9 mouse cellular contexts compared by ENCODE assay signal in the genomic region with DNA sequence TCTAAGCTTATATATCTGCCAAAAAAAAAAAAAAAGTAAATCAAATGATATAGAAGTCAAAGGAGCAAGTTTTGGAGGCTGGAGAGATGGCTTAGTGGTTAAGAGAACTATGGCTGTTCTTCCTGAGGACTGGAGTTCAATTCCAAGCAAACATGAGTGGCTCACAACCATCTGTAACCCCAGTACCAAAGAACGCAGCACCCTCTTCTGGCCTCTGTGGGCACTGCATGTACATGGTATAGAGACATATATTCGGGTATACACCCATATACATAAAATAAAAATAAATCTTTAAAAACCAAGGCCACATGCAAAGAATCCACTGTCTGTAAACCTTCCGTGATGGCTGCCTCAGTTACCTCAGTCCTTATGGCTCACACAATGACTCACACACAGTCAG. TPM values are rescaled to one million over a fixed set of nuclear protein-coding genes. Genes with fewer than 3 reads are reported as not detected.
DNase-seq lines count a peak whose midpoint lies in the region; ATAC-seq and TF ChIP-seq lines count a peak whose summit lies in the region.
"Had no signal": no experiment of that assay in that cellular context is flagged by ENCODE, and none has a peak within 500 bp of the region (broad histone marks: within the 10 kb centered on the region; RNA-seq: fewer than 3 reads in every experiment).

No protein-coding gene starts in this region.

- TF ChIP-seq EP300 in stomach, postnatal 0 days (optimal IDR thresholded peaks at IDR 0.05), result no peak

- peaks cover 38% of the 10 kb centered on the region for H3K36me3 ChIP-seq in stomach, postnatal 0 days (ENCODE audit: control insufficient read depth, insufficient read depth, low read length)
- peaks cover 32% of the 10 kb centered on the region for H3K36me3 ChIP-seq in forebrain, embryonic 16.5 days (ENCODE audit: control insufficient read depth, insufficient read depth)

- H3K9me3 ChIP-seq in stomach, postnatal 0 days (ENCODE audit: control insufficient read depth, low read length), result no peaks in the 10 kb centered on the region
- no peaks in the 10 kb centered on the region for H3K9me3 ChIP-seq in forebrain, embryonic 16.5 days (ENCODE audit: control insufficient read depth, low read length)

- no peak overlapping the region for H3K9ac ChIP-seq in stomach, postnatal 0 days (ENCODE audit: low read length)
- no peak overlapping the region for H3K9ac ChIP-seq in forebrain, embryonic 16.5 days (replicated peaks; ENCODE audit: low read depth, low read length)

- no peak for TF ChIP-seq POLR2A in brain, embryonic 14.5 days (IDR thresholded peaks at IDR 0.05; ENCODE audit: borderline replicate concordance, extremely low read depth, insufficient read depth, insufficient read length, poor library complexity, severe bottlenecking)

- no peaks in the 10 kb centered on the region for H3K27me3 ChIP-seq in stomach, postnatal 0 days (ENCODE audit: control insufficient read depth, insufficient read depth, low read length)
- no peaks in the 10 kb centered on the region for H3K27me3 ChIP-seq in forebrain, embryonic 16.5 days (replicated peaks; ENCODE audit: control insufficient read depth, insufficient read depth, low read length)

- no peaks in the 10 kb centered on the region for H3K4me1 ChIP-seq in stomach, postnatal 0 days (replicated peaks; ENCODE audit: control insufficient read depth, insufficient read depth)
- no peaks in the 10 kb centered on the region for H3K4me1 ChIP-seq in forebrain, embryonic 16.5 days (replicated peaks; ENCODE audit: control insufficient read depth, insufficient read depth, low read length)

- no peak overlapping the region for H3K27ac ChIP-seq in gastrocnemius, adult 2 months
- no peak overlapping the region for H3K27ac ChIP-seq in stomach, postnatal 0 days (replicated peaks)
- H3K27ac ChIP-seq in forebrain, embryonic 16.5 days (ENCODE audit: low read length), result no peak overlapping the region
- H3K27ac ChIP-seq: macrophage had no signal

- 91% methylated on average over 3 of the region's 3 CpGs for WGBS in stomach, postnatal 0 days
- 91% methylated on average over 3 of the region's 3 CpGs for WGBS in forebrain, embryonic 16.5 days

- TF ChIP-seq CTCF in gastrocnemius, adult 2 months (IDR thresholded peaks at IDR 0.05), result peak; percentile 65
- TF ChIP-seq CTCF in brain, embryonic 14.5 days (IDR thresholded peaks at IDR 0.05; ENCODE audit: borderline replicate concordance, extremely low read depth, insufficient read depth, insufficient read length), result peak; percentile 28; the same call in 1 of the 2 replicates
- peak; percentile 55 for TF ChIP-seq CTCF in stomach, postnatal 0 days (IDR thresholded peaks at IDR 0.05; ENCODE audit: low read depth)

- intact Hi-C loops in gastrocnemius, adult 2 months (cut with DNase I), result no loop called here

- no peak overlapping the region for H3K4me2 ChIP-seq in stomach, postnatal 0 days (replicated peaks; ENCODE audit: low read depth)
- H3K4me2 ChIP-seq in forebrain, embryonic 16.5 days (ENCODE audit: low read length), result no peak overlapping the region

- ATAC-seq in stomach, postnatal 0 days (ENCODE audit: low FRiP score, low TSS enrichment), result no peak
- ATAC-seq in forebrain, embryonic 16.5 days, result no peak

- no peak for DNase-seq in gastrocnemius, adult 2 months
- no peak for DNase-seq in gastrocnemius, postnatal 25 days
- DNase-seq in right cerebral cortex, postnatal 14 days, result peak; percentile 49
- no peak for DNase-seq in right cerebral cortex, adult 18-20 months
- no peak for DNase-seq in brain, embryonic 14.5 days (ENCODE audit: low read depth)
- no peak for DNase-seq in stomach, postnatal 0 days (ENCODE audit: low spot score)
- no peak for DNase-seq in layer of hippocampus, adult 9-11 months

- no peak overlapping the region for H3K4me3 ChIP-seq in gastrocnemius, adult 2 months
- no peak overlapping the region for H3K4me3 ChIP-seq in stomach, postnatal 0 days (ENCODE audit: low read depth, low read length)
- no peak overlapping the region for H3K4me3 ChIP-seq in forebrain, embryonic 16.5 days (replicated peaks; ENCODE audit: low read length)

RNA-seq across cellular contexts. Expression of a gene that starts 20.2 kb away (rescaled TPM):
- total RNA-seq in gastrocnemius, adult 2 months (2021), result 10 to 100 TPM; 15.7 to 17.4 TPM
- total RNA-seq in gastrocnemius, postnatal 25 days (2021), result 10 to 100 TPM; 11.9 to 12.8 TPM
- polyA plus RNA-seq in brain, embryonic 14.5 days (2012; rRNA removed), result 20.0 and 23.4 TPM in 2 replicates
- polyA plus RNA-seq in stomach, postnatal 0 days (2015; fragmentation: Nextera tagmentation; extraction: Ambion mirVana), result 8.1 and 8.9 TPM in 2 replicates
- 15.8 and 20.2 TPM in 2 replicates for polyA plus RNA-seq in forebrain, embryonic 16.5 days (2015; fragmentation: Nextera tagmentation; extraction: Ambion mirVana)

RNA-seq across cellular contexts. Expression of a gene that starts 21.4 kb away (rescaled TPM):
- 10 to 100 TPM; 28.6 to 49.6 TPM for total RNA-seq in gastrocnemius, adult 2 months (2021)
- 10 to 100 TPM; 30.0 to 32.3 TPM for total RNA-seq in gastrocnemius, postnatal 25 days (2021)
- polyA plus RNA-seq in brain, embryonic 14.5 days (2012; rRNA removed), result 35.9 and 36.8 TPM in 2 replicates
- polyA plus RNA-seq in stomach, postnatal 0 days (2015; fragmentation: Nextera tagmentation; extraction: Ambion mirVana), result 13.1 and 13.3 TPM in 2 replicates
- polyA plus RNA-seq in forebrain, embryonic 16.5 days (2015; fragmentation: Nextera tagmentation; extraction: Ambion mirVana), result 32.1 and 35.2 TPM in 2 replicates
